Mouse (Mus musculus) layer of hippocampus, postnatal 10 days (tissue): ENCODE measurements at regions not wholly inside any gene's neighbourhood (a gene's known extent, or its start where the extent isn't known, plus 50 kb on each side); places are given as distances from the start of the nearest gene placed in this dataset.

Source experiments
- DNase-seq, 2 experiments: peaks; one replicate each; pipeline ENCODE4 v3.0.0; 2021; ENCODE audit warnings: low spot score in 2 of 2

GRCm38 (mm10) chr10:99367757-99368156 is 104.7 kb downstream of the Dusp6 start:
- DNase-seq: peak in 1 of 2 experiments; percentile 18

GRCm38 (mm10) chr10:99375101-99375500 is 112.1 kb downstream of the Dusp6 start:
- no peak for DNase-seq

GRCm38 (mm10) chr10:99376430-99376829 is 113.4 kb downstream of the Dusp6 start:
- DNase-seq: peak in 1 of 2 experiments; percentile 35

GRCm38 (mm10) chr10:99377548-99377947 is 114.5 kb downstream of the Dusp6 start:
- no peak for DNase-seq

GRCm38 (mm10) chr10:99379156-99379555 is 116.1 kb downstream of the Dusp6 start:
- DNase-seq: no peak

- DNase-seq: no peak
Measured at GRCm38 (mm10) chr10:99380170-99380569, 117.1 kb downstream of the Dusp6 start.

- DNase-seq: no peak
Measured at GRCm38 (mm10) chr10:99383028-99383427, 120.0 kb downstream of the Dusp6 start.

- no peak for DNase-seq
Measured at GRCm38 (mm10) chr10:99384366-99384765, 121.3 kb downstream of the Dusp6 start.

- no peak for DNase-seq
Measured at GRCm38 (mm10) chr10:99384851-99385250, 121.8 kb downstream of the Dusp6 start.

GRCm38 (mm10) chr10:99385854-99386253 is 122.8 kb downstream of the Dusp6 start:
- no peak for DNase-seq

- no peak for DNase-seq
Measured at GRCm38 (mm10) chr10:99388526-99388925, 125.5 kb downstream of the Dusp6 start.

- DNase-seq: no peak
Measured at GRCm38 (mm10) chr10:99388986-99389385, 126.0 kb downstream of the Dusp6 start.

GRCm38 (mm10) chr10:99390609-99391183 is 127.7 kb downstream of the Dusp6 start:
- no peak for DNase-seq

GRCm38 (mm10) chr10:99391725-99392124 is 128.7 kb downstream of the Dusp6 start:
- DNase-seq: no peak

- DNase-seq: no peak
Measured at GRCm38 (mm10) chr10:99392979-99393378, 129.9 kb downstream of the Dusp6 start.

- peak; percentile 21 to 31 for DNase-seq
Measured at GRCm38 (mm10) chr10:99393523-99393922, 130.5 kb downstream of the Dusp6 start.

- DNase-seq: no peak
Measured at GRCm38 (mm10) chr10:99395411-99395810, 132.4 kb downstream of the Dusp6 start.

- no peak for DNase-seq
Measured at GRCm38 (mm10) chr10:99396630-99397029, 133.6 kb downstream of the Dusp6 start.

GRCm38 (mm10) chr10:99400076-99400475 is 137.0 kb downstream of the Dusp6 start:
- DNase-seq: no peak

- no peak for DNase-seq
Measured at GRCm38 (mm10) chr10:99406764-99407163, 143.7 kb downstream of the Dusp6 start.

- DNase-seq: no peak
Measured at GRCm38 (mm10) chr10:99408786-99409185, 145.8 kb downstream of the Dusp6 start.

- no peak for DNase-seq
Measured at GRCm38 (mm10) chr10:99409744-99410143, 146.7 kb downstream of the Dusp6 start.

GRCm38 (mm10) chr10:99410754-99411153 is 147.7 kb downstream of the Dusp6 start:
- DNase-seq: no peak

GRCm38 (mm10) chr10:99413455-99413854 is 150.4 kb downstream of the Dusp6 start:
- no peak for DNase-seq
